Mouse (Mus musculus) heart, adult 2 months (tissue): ENCODE measurements around the gene Slc9a9.

ENCODE experiments used
- CTCF ChIP-seq: fragments of 200-600 bp; IDR thresholded peaks from 2 replicates; pipeline ENCODE4 v1.8.1; 2022; ENCODE audit warnings: antibody characterized with exemption, mild to moderate bottlenecking, moderate library complexity
- EP300 ChIP-seq: fragments of 200-500 bp; IDR thresholded peaks from 2 replicates; pipeline ENCODE4 v1.6.1; 2011; ENCODE audit warnings: low read depth, low read length, control low read depth; ENCODE audit not compliant: insufficient read depth
- POLR2A ChIP-seq: fragments of 200-500 bp; IDR thresholded peaks from 2 replicates; pipeline ENCODE4 v1.6.1; 2011; ENCODE audit warnings: mild to moderate bottlenecking, low read depth, low read length, control low read depth; ENCODE audit not compliant: insufficient read depth

GRCm38 (mm10) chr9:95191442-95191841 is 521.7 kb downstream of the Slc9a9 start:
- no peak for TF ChIP-seq POLR2A
- no peak for TF ChIP-seq CTCF
- no peak for TF ChIP-seq EP300
